ENCODE assay signal across 9 mouse cellular contexts in genomic region chr3:98094629-98095583, GRCm38 (mm10).
DNase-seq lines count a peak whose midpoint lies in the region; ATAC-seq lines count a peak whose summit lies in the region.
"Had no signal": no experiment of that assay in that cellular context is flagged by ENCODE, and none has a peak within 500 bp of the region (broad histone marks: within the 10 kb centered on the region; RNA-seq: fewer than 3 reads in every experiment).

No protein-coding gene starts in this region.

- no peak for ATAC-seq in hindbrain, embryonic 16.5 days
- 0 out of 2 replicates have a peak, but pooled peaks have one; percentile 22 for ATAC-seq in midbrain, embryonic 11.5 days (ENCODE audit: low FRiP score)
- no peak for ATAC-seq in midbrain, embryonic 16.5 days
- peak; percentile 66 for ATAC-seq in intestine, embryonic 15.5 days

- no peaks in the 10 kb centered on the region for H3K9me3 ChIP-seq in hindbrain, embryonic 10.5 days
- no peaks in the 10 kb centered on the region for H3K9me3 ChIP-seq in hindbrain, embryonic 16.5 days (ENCODE audit: control insufficient read depth, low read length)
- H3K9me3 ChIP-seq in midbrain, embryonic 11.5 days (ENCODE audit: control insufficient read depth, low read length): no peaks in the 10 kb centered on the region
- no peaks in the 10 kb centered on the region for H3K9me3 ChIP-seq in midbrain, embryonic 16.5 days (replicated peaks; ENCODE audit: control insufficient read depth, low read length, poor library complexity, severe bottlenecking)
- no peaks in the 10 kb centered on the region for H3K9me3 ChIP-seq in intestine, embryonic 15.5 days

- peak overlapping the region; percentile 67 for H3K27ac ChIP-seq in hindbrain, embryonic 10.5 days
- H3K27ac ChIP-seq in hindbrain, embryonic 16.5 days (ENCODE audit: low read depth, low read length): no peak overlapping the region
- no peak overlapping the region for H3K27ac ChIP-seq in midbrain, embryonic 11.5 days (ENCODE audit: low read depth, low read length)
- no peak overlapping the region for H3K27ac ChIP-seq in midbrain, embryonic 16.5 days (ENCODE audit: low read length)
- 0 out of 2 replicates have a peak overlapping the region, but pooled peaks have one; percentile 24 for H3K27ac ChIP-seq in intestine, embryonic 15.5 days

- no peak overlapping the region for H3K4me3 ChIP-seq in hindbrain, embryonic 10.5 days
- H3K4me3 ChIP-seq in hindbrain, embryonic 16.5 days (ENCODE audit: low read length): no peak overlapping the region
- no peak overlapping the region for H3K4me3 ChIP-seq in midbrain, embryonic 11.5 days (ENCODE audit: low read depth, low read length)
- no peak overlapping the region for H3K4me3 ChIP-seq in midbrain, embryonic 16.5 days (ENCODE audit: low read depth, low read length)
- H3K4me3 ChIP-seq in intestine, embryonic 15.5 days (replicated peaks): no peak overlapping the region

- no peak overlapping the region for H3K9ac ChIP-seq in hindbrain, embryonic 16.5 days (ENCODE audit: low read depth, low read length)
- H3K9ac ChIP-seq in midbrain, embryonic 11.5 days (ENCODE audit: low read length): no peak overlapping the region
- no peak overlapping the region for H3K9ac ChIP-seq in midbrain, embryonic 16.5 days (ENCODE audit: low read depth, low read length)
- H3K9ac ChIP-seq in intestine, embryonic 15.5 days: no peak overlapping the region

- no peaks in the 10 kb centered on the region for H3K27me3 ChIP-seq in hindbrain, embryonic 10.5 days (ENCODE audit: insufficient read depth, poor library complexity, severe bottlenecking)
- H3K27me3 ChIP-seq in hindbrain, embryonic 16.5 days (replicated peaks; ENCODE audit: control insufficient read depth, insufficient read depth, low read length): no peaks in the 10 kb centered on the region
- H3K27me3 ChIP-seq in midbrain, embryonic 11.5 days (ENCODE audit: control insufficient read depth, insufficient read depth, low read length): no peaks in the 10 kb centered on the region
- no peaks in the 10 kb centered on the region for H3K27me3 ChIP-seq in midbrain, embryonic 16.5 days (ENCODE audit: control insufficient read depth, insufficient read depth, low read depth, low read length)
- H3K27me3 ChIP-seq in intestine, embryonic 15.5 days (replicated peaks): no peaks in the 10 kb centered on the region

- WGBS in hindbrain, embryonic 10.5 days: 86% methylated on average over 17 of the region's 17 CpGs
- 77% methylated on average over 17 of the region's 17 CpGs for WGBS in hindbrain, embryonic 16.5 days
- WGBS in midbrain, embryonic 11.5 days: 77% methylated on average over 17 of the region's 17 CpGs
- WGBS in midbrain, embryonic 16.5 days: 78% methylated on average over 17 of the region's 17 CpGs
- WGBS in intestine, embryonic 15.5 days: 48% methylated on average over 17 of the region's 17 CpGs

- H3K36me3 ChIP-seq in hindbrain, embryonic 10.5 days: peaks cover 37% of the 10 kb centered on the region
- H3K36me3 ChIP-seq in hindbrain, embryonic 16.5 days (ENCODE audit: control insufficient read depth, insufficient read depth, low read length): no peaks in the 10 kb centered on the region
- H3K36me3 ChIP-seq in midbrain, embryonic 11.5 days (ENCODE audit: control insufficient read depth, insufficient read depth, low read length): peaks cover 6% of the 10 kb centered on the region; the same call in 1 of the 2 replicates
- no peaks in the 10 kb centered on the region for H3K36me3 ChIP-seq in midbrain, embryonic 16.5 days (ENCODE audit: control insufficient read depth, insufficient read depth, low read length)
- 0 out of 2 replicates have a peak, but pooled peaks cover 9% of the 10 kb centered on the region for H3K36me3 ChIP-seq in intestine, embryonic 15.5 days

- no peak overlapping the region for H3K4me2 ChIP-seq in hindbrain, embryonic 16.5 days (ENCODE audit: low read length)
- no peak overlapping the region for H3K4me2 ChIP-seq in midbrain, embryonic 11.5 days
- H3K4me2 ChIP-seq in midbrain, embryonic 16.5 days (ENCODE audit: low read length): no peak overlapping the region
- H3K4me2 ChIP-seq in intestine, embryonic 15.5 days (replicated peaks): no peak overlapping the region

- H3K4me1 ChIP-seq in hindbrain, embryonic 10.5 days (replicated peaks): peaks cover 31% of the 10 kb centered on the region
- H3K4me1 ChIP-seq in hindbrain, embryonic 16.5 days (ENCODE audit: control insufficient read depth, insufficient read depth, low read depth, low read length): peaks cover 3% of the 10 kb centered on the region; the same call in 1 of the 2 replicates
- peaks cover 21% of the 10 kb centered on the region for H3K4me1 ChIP-seq in midbrain, embryonic 11.5 days (ENCODE audit: control insufficient read depth, insufficient read depth, low read length)
- H3K4me1 ChIP-seq in midbrain, embryonic 16.5 days (ENCODE audit: control insufficient read depth, insufficient read depth, low read length): peaks cover 4% of the 10 kb centered on the region; the same call in 1 of the 2 replicates
- peaks cover 7% of the 10 kb centered on the region for H3K4me1 ChIP-seq in intestine, embryonic 15.5 days (replicated peaks)

- no peak for DNase-seq in hindbrain, embryonic 10.5 days (ENCODE audit: low spot score)
- no peak for DNase-seq in midbrain, embryonic 11.5 days (ENCODE audit: low spot score, missing footprints)
- DNase-seq in cerebellum, postnatal 14 days: no peak
- DNase-seq in right cerebral cortex, adult 2 months (ENCODE audit: low spot score in 2 of 2): no peak
- DNase-seq: adrenal gland, postnatal 36 days; cerebellum, adult 18-20 months had no signal

Comparison
In these comparisons a context has a peak if more than half of its experiments do, and no peak if none do; other contexts are left out.
1. H3K27ac ChIP-seq: peak in hindbrain, embryonic 10.5 days (single experiment) and intestine, embryonic 15.5 days (single experiment); none in hindbrain, embryonic 16.5 days (single experiment), midbrain, embryonic 11.5 days (single experiment) and midbrain, embryonic 16.5 days (single experiment).
2. ATAC-seq: peak in midbrain, embryonic 11.5 days (single experiment) and intestine, embryonic 15.5 days (single experiment); none in hindbrain, embryonic 16.5 days (single experiment) and midbrain, embryonic 16.5 days (single experiment).